Mouse (Mus musculus) intestine, postnatal 0 days (tissue): ENCODE data around the gene Pak3. TPM values are rescaled to one million over a fixed set of nuclear protein-coding genes. Genes with fewer than 3 reads are reported as not detected.
A peak's percentile ranks its signal among the peaks of the same experiment; 100 is the strongest.

ENCODE experiments used
- ATAC-seq: fragments of 200-750 bp; cut with Nextera tagmentation; 2 replicates; pipeline ENCODE4 v1.8.0; 2017; ENCODE audit warnings: mild to moderate bottlenecking, moderate TSS enrichment, moderate library complexity
- H3K27ac ChIP-seq: fragments of 300-500 bp; sonication (generic); 2 replicates; pipeline ENCODE4 v1.5.1; 2014; ENCODE audit warnings: mild to moderate bottlenecking, low read depth, low read length, moderate library complexity
- H3K27me3 ChIP-seq: fragments of 300-500 bp; sonication (generic); replicated peaks from 2 replicates; pipeline ENCODE4 v1.6.1; 2014; ENCODE audit warnings: low read length, mixed read lengths; ENCODE audit not compliant: control insufficient read depth, insufficient read depth
- H3K36me3 ChIP-seq: fragments of 300-500 bp; sonication (generic); 2 replicates; pipeline ENCODE4 v1.6.1; 2014; ENCODE audit warnings: mild to moderate bottlenecking, moderate library complexity; ENCODE audit not compliant: control insufficient read depth, insufficient read depth
- H3K4me1 ChIP-seq: fragments of 300-500 bp; sonication (generic); replicated peaks from 2 replicates; pipeline ENCODE4 v1.6.1; 2014; ENCODE audit warnings: antibody characterized with exemption, low read length, mixed read lengths; ENCODE audit not compliant: control insufficient read depth, insufficient read depth
- H3K4me2 ChIP-seq: fragments of 300-500 bp; sonication (generic); replicated peaks from 2 replicates; pipeline ENCODE4 v1.6.1; 2014; ENCODE audit warnings: low read depth, mild to moderate bottlenecking, moderate library complexity
- H3K4me3 ChIP-seq: fragments of 300-500 bp; sonication (generic); 2 replicates; pipeline ENCODE4 v1.5.1; 2014; ENCODE audit warnings: low read depth, low read length
- H3K9ac ChIP-seq: fragments of 300-500 bp; sonication (generic); 2 replicates; pipeline ENCODE4 v1.6.1; 2014; ENCODE audit warnings: mild to moderate bottlenecking, low read depth, low read length
- H3K9me3 ChIP-seq: fragments of 300-500 bp; sonication (generic); 2 replicates; pipeline ENCODE4 v1.6.1; 2016; ENCODE audit warnings: mixed run types; ENCODE audit not compliant: control insufficient read depth
- CTCF ChIP-seq: sonication (generic); IDR thresholded peaks from 2 replicates; pipeline ENCODE4 v1.5.1; 2016; ENCODE audit warnings: low read depth, mild to moderate bottlenecking, control low read depth, antibody characterized with exemption, moderate library complexity
- WGBS: fragments of 180-500 bp; shearing (Covaris S2); extraction: QIAGEN DNeasy Blood & Tissue Kit; methylation state at CpG from one replicate; pipeline ENCODE4 v1.1.7; 2014; 5-methylcytosine and 5-hydroxymethylcytosine counted together
- polyA plus RNA-seq: library from polyadenylated mRNA; unstranded; fragments of >200 nt; fragmentation: Nextera tagmentation; extraction: Ambion mirVana; gene quantifications from 2 replicates; pipeline ENCODE4 v1.2.1, GENCODE M21; 2015

Pak3 gene
- polyA plus RNA-seq, 1 experiment from 2014 or later = 3.1 TPM

DNA sequence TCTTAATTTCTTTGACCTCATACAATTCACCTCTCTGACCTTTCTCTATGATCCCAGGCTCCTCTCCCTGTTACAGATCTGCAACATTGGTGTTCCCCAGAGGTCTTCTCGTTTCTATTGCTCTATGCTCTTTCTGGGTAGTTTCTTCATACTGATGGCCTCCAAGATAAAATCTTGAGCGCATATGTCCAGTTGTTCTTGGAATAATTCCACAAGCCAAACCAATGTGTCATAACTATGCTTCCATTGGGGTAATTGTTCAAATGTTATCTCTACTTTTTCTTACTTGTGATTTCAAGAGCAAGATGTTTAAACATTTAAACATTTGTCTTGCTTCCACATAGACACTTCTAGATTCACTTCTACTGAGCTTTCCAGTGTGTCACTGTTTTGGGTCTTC is 160.2 kb downstream of the Pak3 start:
- H3K27me3 ChIP-seq = no peaks in the 10 kb centered on the region
- no peak overlapping the region for H3K27ac ChIP-seq
- H3K9me3 ChIP-seq = no peaks in the 10 kb centered on the region
- no peak overlapping the region for H3K4me2 ChIP-seq
- ATAC-seq = no peak
- TF ChIP-seq CTCF = no peak
- no peak overlapping the region for H3K9ac ChIP-seq
- no peaks in the 10 kb centered on the region for H3K36me3 ChIP-seq
- WGBS = 80% methylated on average over 2 of the region's 2 CpGs
- H3K4me3 ChIP-seq = no peak overlapping the region
- H3K4me1 ChIP-seq = no peaks in the 10 kb centered on the region

- H3K27ac ChIP-seq = no peak overlapping the region
- WGBS = 90% methylated on average over 1 of the region's 1 CpGs
- no peak for ATAC-seq
These were observed 203.9 kb downstream of the Pak3 start for GRCm38 (mm10) chrX:143722250-143722649.

GRCm38 (mm10) chrX:143725411-143725810 is 207.0 kb downstream of the Pak3 start:
- no peak overlapping the region for H3K27ac ChIP-seq
- no peak overlapping the region for H3K4me2 ChIP-seq
- no peak for ATAC-seq
- no peaks in the 10 kb centered on the region for H3K27me3 ChIP-seq
- 81% methylated on average over 3 of the region's 3 CpGs for WGBS
- H3K4me1 ChIP-seq = no peaks in the 10 kb centered on the region
- H3K9me3 ChIP-seq = no peaks in the 10 kb centered on the region
- TF ChIP-seq CTCF = no peak
- no peak overlapping the region for H3K9ac ChIP-seq
- no peak overlapping the region for H3K4me3 ChIP-seq
- no peaks in the 10 kb centered on the region for H3K36me3 ChIP-seq

More at GRCm38 (mm10) chrX:143722250-143722649, 203.9 kb downstream of the Pak3 start:
- H3K4me3 ChIP-seq = no peak overlapping the region
- H3K36me3 ChIP-seq = no peaks in the 10 kb centered on the region
- no peak for TF ChIP-seq CTCF
- no peak overlapping the region for H3K4me2 ChIP-seq
- no peaks in the 10 kb centered on the region for H3K9me3 ChIP-seq
- no peaks in the 10 kb centered on the region for H3K4me1 ChIP-seq
- no peak overlapping the region for H3K9ac ChIP-seq
- no peaks in the 10 kb centered on the region for H3K27me3 ChIP-seq

- Histone ChIP-seq H3K4me2 (no peak overlapping the region), H3K4me3 (no peak overlapping the region), H3K36me3 (no peaks in the 10 kb centered on the region), H3K9ac (no peak overlapping the region), H3K27ac (no peak overlapping the region), H3K4me1 (no peaks in the 10 kb centered on the region), H3K9me3 (no peaks in the 10 kb centered on the region), H3K27me3 (0 out of 2 replicates have a peak, but pooled peaks cover 1% of the 10 kb centered on the region)
- ATAC-seq = no peak
- peak; percentile 70 for TF ChIP-seq CTCF
- 43% methylated on average over 4 of the region's 4 CpGs for WGBS
These were observed 217.6 kb downstream of the Pak3 start for GRCm38 (mm10) chrX:143736035-143736434.

- Histone ChIP-seq H3K36me3 (no peaks in the 10 kb centered on the region), H3K4me2 (no peak overlapping the region), H3K27ac (no peak overlapping the region), H3K4me3 (no peak overlapping the region), H3K27me3 (0 out of 2 replicates have a peak, but pooled peaks cover 4% of the 10 kb centered on the region), H3K4me1 (no peaks in the 10 kb centered on the region), H3K9me3 (no peaks in the 10 kb centered on the region), H3K9ac (no peak overlapping the region)
- ATAC-seq = no peak
- WGBS = 13% methylated on average over 2 of the region's 2 CpGs
- TF ChIP-seq CTCF = peak; percentile 66
These were observed 220.8 kb downstream of the Pak3 start for GRCm38 (mm10) chrX:143739171-143739570.

- no peaks in the 10 kb centered on the region for H3K4me1 ChIP-seq
- no peaks in the 10 kb centered on the region for H3K9me3 ChIP-seq
- H3K4me2 ChIP-seq = no peak overlapping the region
- H3K9ac ChIP-seq = no peak overlapping the region
- ATAC-seq = no peak
- no peaks in the 10 kb centered on the region for H3K36me3 ChIP-seq
- H3K27me3 ChIP-seq = no peaks in the 10 kb centered on the region
- WGBS = 71% methylated on average over 3 of the region's 3 CpGs
- H3K27ac ChIP-seq = no peak overlapping the region
- no peak overlapping the region for H3K4me3 ChIP-seq
- no peak for TF ChIP-seq CTCF
These were observed 244.2 kb downstream of the Pak3 start for GRCm38 (mm10) chrX:143762556-143762955.

GRCm38 (mm10) chrX:143815948-143816347 is 297.6 kb downstream of the Pak3 start:
- Histone ChIP-seq H3K4me1 (no peaks in the 10 kb centered on the region), H3K36me3 (no peaks in the 10 kb centered on the region), H3K9ac (no peak overlapping the region), H3K4me2 (no peak overlapping the region), H3K27me3 (no peaks in the 10 kb centered on the region), H3K27ac (no peak overlapping the region), H3K9me3 (no peaks in the 10 kb centered on the region), H3K4me3 (no peak overlapping the region)
- ATAC-seq = no peak
- no peak for TF ChIP-seq CTCF
- WGBS = 76% methylated on average over 1 of the region's 1 CpGs
